ENCODE assay signal across 11 mouse cellular contexts in genomic region chr19:32276263-32276662, GRCm38 (mm10).
DNase-seq lines count a peak whose midpoint lies in the region; ATAC-seq and TF ChIP-seq lines count a peak whose summit lies in the region.
"Had no signal": no experiment of that assay in that cellular context is flagged by ENCODE, and none has a peak within 500 bp of the region (broad histone marks: within the 10 kb centered on the region; RNA-seq: fewer than 3 reads in every experiment).

No protein-coding gene starts in this region.

- H3K9me3 ChIP-seq in stomach, postnatal 0 days (ENCODE audit: control insufficient read depth, low read length), result no peaks in the 10 kb centered on the region
- H3K9me3 ChIP-seq in hindbrain, embryonic 13.5 days, result no peaks in the 10 kb centered on the region
- H3K9me3 ChIP-seq: embryonic facial prominence, embryonic 15.5 days; hindbrain, embryonic 12.5 days had no signal

- H3K4me3 ChIP-seq in stomach, postnatal 0 days (ENCODE audit: low read depth, low read length), result no peak overlapping the region
- H3K4me3 ChIP-seq in hindbrain, embryonic 13.5 days, result no peak overlapping the region
- H3K4me3 ChIP-seq: embryonic facial prominence, embryonic 15.5 days; hindbrain, embryonic 12.5 days had no signal

- ATAC-seq in stomach, postnatal 0 days (ENCODE audit: low FRiP score, low TSS enrichment), result no peak
- ATAC-seq in hindbrain, embryonic 13.5 days (ENCODE audit: low FRiP score), result no peak

- H3K4me2 ChIP-seq in stomach, postnatal 0 days (replicated peaks; ENCODE audit: low read depth), result no peak overlapping the region
- H3K4me2 ChIP-seq in hindbrain, embryonic 13.5 days, result no peak overlapping the region
- H3K4me2 ChIP-seq: embryonic facial prominence, embryonic 15.5 days; hindbrain, embryonic 12.5 days had no signal

- no peak for TF ChIP-seq CTCF in stomach, postnatal 0 days (IDR thresholded peaks at IDR 0.05; ENCODE audit: low read depth)

- no peak for TF ChIP-seq EP300 in stomach, postnatal 0 days (optimal IDR thresholded peaks at IDR 0.05)

- H3K4me1 ChIP-seq in stomach, postnatal 0 days (replicated peaks; ENCODE audit: control insufficient read depth, insufficient read depth), result 0 out of 2 replicates have a peak, but pooled peaks cover 2% of the 10 kb centered on the region
- H3K4me1 ChIP-seq in hindbrain, embryonic 13.5 days (replicated peaks), result peaks cover 12% of the 10 kb centered on the region; the same call in 1 of the 2 replicates
- H3K4me1 ChIP-seq: hindbrain, embryonic 12.5 days had no signal

- H3K9ac ChIP-seq in stomach, postnatal 0 days (ENCODE audit: low read length), result no peak overlapping the region
- H3K9ac ChIP-seq in hindbrain, embryonic 13.5 days, result no peak overlapping the region
- H3K9ac ChIP-seq: embryonic facial prominence, embryonic 15.5 days; hindbrain, embryonic 12.5 days had no signal

- H3K27ac ChIP-seq in stomach, postnatal 0 days (replicated peaks), result 0 out of 2 replicates have a peak overlapping the region, but pooled peaks have one; percentile 18
- H3K27ac ChIP-seq in hindbrain, embryonic 13.5 days, result no peak overlapping the region
- H3K27ac ChIP-seq: embryonic facial prominence, embryonic 15.5 days; hindbrain, embryonic 12.5 days had no signal

- no peaks in the 10 kb centered on the region for H3K27me3 ChIP-seq in stomach, postnatal 0 days (ENCODE audit: control insufficient read depth, insufficient read depth, low read length)
- no peaks in the 10 kb centered on the region for H3K27me3 ChIP-seq in hindbrain, embryonic 13.5 days
- H3K27me3 ChIP-seq: embryonic facial prominence, embryonic 15.5 days; hindbrain, embryonic 12.5 days had no signal

- 85% methylated on average over 5 of the region's 5 CpGs for WGBS in stomach, postnatal 0 days
- WGBS in hindbrain, embryonic 13.5 days, result 83% methylated on average over 5 of the region's 5 CpGs

- H3K36me3 ChIP-seq in stomach, postnatal 0 days (ENCODE audit: control insufficient read depth, insufficient read depth, low read length), result no peaks in the 10 kb centered on the region
- H3K36me3 ChIP-seq in hindbrain, embryonic 13.5 days, result no peaks in the 10 kb centered on the region
- H3K36me3 ChIP-seq: embryonic facial prominence, embryonic 15.5 days; hindbrain, embryonic 12.5 days had no signal

- peak; percentile 44 for DNase-seq in kidney, adult 9 months
- no peak for DNase-seq in kidney, adult 8-10 months
- peak; percentile 24 for DNase-seq in thymus, postnatal 4 days
- DNase-seq in thymus, postnatal 25 days, result no peak
- DNase-seq in fat pad, adult 2 months (ENCODE audit: extremely low read depth, low read depth, low spot score), result peak; percentile 30
- DNase-seq in stomach, postnatal 0 days (ENCODE audit: low spot score), result no peak
- DNase-seq in layer of hippocampus, postnatal 25 days (ENCODE audit: extremely low spot score in 1 of 2, low spot score in 1 of 2), result no peak
- DNase-seq: layer of hippocampus, adult 9-11 months had no signal

Comparison
In these comparisons a context has a peak if more than half of its experiments do, and no peak if none do; other contexts are left out.
1. DNase-seq: peak in kidney, adult 9 months (single experiment), thymus, postnatal 4 days (single experiment) and fat pad, adult 2 months (single experiment); none in kidney, adult 8-10 months (0 of 2), thymus, postnatal 25 days (single experiment), stomach, postnatal 0 days (single experiment) and layer of hippocampus, postnatal 25 days (0 of 2).